Mouse (Mus musculus) left cerebral cortex, adult 2 months (tissue): Measurements from ENCODE around the gene Osbpl10. TPM values are rescaled to one million over a fixed set of nuclear protein-coding genes. Genes with fewer than 3 reads are reported as not detected.

Experiments
- DNase-seq, 2 experiments: peaks; one replicate each; pipeline ENCODE4 v3.0.0; 2021 to 2022; ENCODE audit warnings: low spot score in 2 of 2, mixed read lengths in 1 of 2; ENCODE audit errors: extremely low spot score in 1 of 2
- H3K27ac ChIP-seq: fragments of 200-600 bp; 2 replicates; pipeline ENCODE4 v1.8.1; 2022
- H3K4me3 ChIP-seq: fragments of 200-600 bp; 2 replicates; pipeline ENCODE4 v1.8.1; 2022
- CTCF ChIP-seq: fragments of 200-600 bp; IDR thresholded peaks from 2 replicates; pipeline ENCODE4 v1.8.1; 2022; ENCODE audit warnings: antibody characterized with exemption, mild to moderate bottlenecking, moderate library complexity
- intact Hi-C: fragments of 180-260 bp; cut with DNase I; formaldehyde crosslinking; loops from one replicate; pipeline ENCODE4 v1.15.1; 2025
- total RNA-seq, 2 experiments: library from RNA; stranded (reverse); gene quantifications; 2 replicates each; pipeline ENCODE4 v1.2.3; 2021

The Osbpl10 gene
- total RNA-seq, 2 experiments from 2014 or later, result 48.5 to 56.3 TPM

GRCm38 (mm10) chr9:115215830-115216701 lies 237.7 kb downstream of the Osbpl10 start:
- TF ChIP-seq CTCF, result no peak
- no peak for DNase-seq
- Histone ChIP-seq H3K27ac (no peak overlapping the region), H3K4me3 (no peak overlapping the region)
- intact Hi-C loops, result no loop called here

DNA sequence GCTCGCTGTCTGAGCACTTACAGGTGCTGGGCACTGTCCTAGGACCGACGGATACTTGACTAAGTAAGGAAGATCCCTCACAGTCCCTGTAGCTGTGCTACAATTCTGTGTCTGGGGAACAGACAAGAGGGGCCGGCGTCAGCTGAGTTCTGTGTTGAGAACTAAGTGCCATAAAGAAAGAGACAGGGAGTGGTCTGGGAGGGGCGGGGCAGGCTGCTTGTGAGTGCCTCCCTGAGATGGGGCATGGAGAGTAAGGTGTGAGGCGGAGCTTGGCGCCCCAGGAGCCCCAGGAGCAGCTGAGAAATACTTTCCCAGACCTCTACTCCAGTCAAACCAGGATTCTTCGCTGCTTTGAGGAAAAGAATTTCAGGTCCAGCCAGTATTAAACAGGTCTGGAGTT lies 239.6 kb downstream of the Osbpl10 start:
- intact Hi-C loops, result no loop called here
- no peak for DNase-seq

DNA sequence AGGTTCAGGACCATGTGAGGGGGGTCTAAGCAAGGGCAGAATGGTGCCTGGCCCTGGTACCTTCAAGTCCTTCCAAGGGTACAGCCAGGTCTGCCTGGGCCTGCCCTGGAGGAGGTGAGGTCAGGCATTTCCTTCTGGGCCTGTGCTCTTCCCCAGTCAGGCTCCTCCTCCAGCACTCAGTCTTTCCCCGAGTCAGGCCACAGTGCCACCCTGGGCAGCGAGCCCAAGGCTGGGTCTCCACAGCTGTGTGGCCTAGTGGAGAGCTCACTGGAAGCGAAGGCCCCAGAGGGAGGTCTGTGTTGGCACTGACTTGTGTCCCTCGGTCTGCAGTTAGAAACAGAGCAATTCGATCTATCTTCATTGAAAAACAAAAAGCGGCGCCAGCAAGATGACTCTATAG lies 242.1 kb downstream of the Osbpl10 start:
- intact Hi-C loops, result no loop called here
- no peak for TF ChIP-seq CTCF
- H3K27ac ChIP-seq, result no peak overlapping the region

More for the DNA sequence above, 239.6 kb downstream of the Osbpl10 start:
- no peak overlapping the region for H3K27ac ChIP-seq
- no peak overlapping the region for H3K4me3 ChIP-seq
- TF ChIP-seq CTCF, result no peak

DNA sequence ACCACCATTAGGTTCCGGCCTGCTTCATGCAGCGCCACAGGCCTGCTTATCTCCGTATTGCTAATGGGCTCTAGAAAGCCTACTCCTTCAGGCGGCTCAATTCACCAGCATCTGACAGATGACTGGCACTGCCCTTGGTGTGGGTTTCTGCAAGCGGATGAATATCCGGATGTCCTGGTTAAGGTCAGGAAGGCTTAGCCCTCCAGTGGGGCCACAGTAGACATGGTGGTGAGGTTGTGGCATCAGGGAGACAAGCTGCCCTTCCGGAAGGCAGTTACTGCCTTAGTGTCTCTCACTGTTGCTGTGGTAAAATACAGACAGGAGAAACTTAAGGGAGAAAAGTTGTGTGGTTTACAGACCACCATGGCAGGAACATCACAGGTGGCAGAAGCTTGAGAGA lies 242.9 kb downstream of the Osbpl10 start:
- Histone ChIP-seq H3K4me3 (no peak overlapping the region), H3K27ac (no peak overlapping the region)
- intact Hi-C loops, result no loop called here
- DNase-seq, result no peak
- no peak for TF ChIP-seq CTCF

More for the DNA sequence above, 242.1 kb downstream of the Osbpl10 start:
- DNase-seq, result no peak
- no peak overlapping the region for H3K4me3 ChIP-seq

DNA sequence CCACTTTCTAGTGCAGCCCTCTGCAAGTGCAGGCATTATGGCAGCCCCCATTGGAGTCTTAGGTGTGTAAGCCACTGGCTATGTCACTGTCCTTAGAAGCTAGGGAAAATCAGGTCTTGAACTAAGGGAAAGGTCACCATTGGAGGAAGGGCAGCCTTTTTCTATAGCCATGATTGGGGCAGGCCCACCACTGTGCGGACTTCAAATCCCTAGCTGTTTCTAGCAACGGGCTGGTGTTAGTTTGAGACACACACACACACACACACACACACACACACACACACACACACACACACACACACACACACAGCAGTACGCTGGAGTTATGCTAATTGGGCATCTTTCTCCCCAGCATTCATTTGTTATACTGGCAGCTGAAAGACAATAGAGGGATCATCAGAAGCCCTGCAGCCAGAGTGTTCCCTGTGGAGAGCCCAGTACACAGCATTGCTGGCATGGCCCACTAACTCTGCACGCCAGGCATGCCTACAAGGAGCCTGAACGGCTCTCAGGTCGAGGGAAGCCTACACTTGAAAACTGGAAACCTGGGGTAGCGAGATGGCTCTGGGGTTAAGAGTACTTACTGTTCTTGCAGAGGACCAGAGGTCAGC lies 246.5 kb downstream of the Osbpl10 start:
- TF ChIP-seq CTCF, result no peak
- H3K4me3 ChIP-seq, result no peak overlapping the region
- intact Hi-C loops, result no loop called here
- DNase-seq, result no peak
- H3K27ac ChIP-seq, result no peak overlapping the region

DNA sequence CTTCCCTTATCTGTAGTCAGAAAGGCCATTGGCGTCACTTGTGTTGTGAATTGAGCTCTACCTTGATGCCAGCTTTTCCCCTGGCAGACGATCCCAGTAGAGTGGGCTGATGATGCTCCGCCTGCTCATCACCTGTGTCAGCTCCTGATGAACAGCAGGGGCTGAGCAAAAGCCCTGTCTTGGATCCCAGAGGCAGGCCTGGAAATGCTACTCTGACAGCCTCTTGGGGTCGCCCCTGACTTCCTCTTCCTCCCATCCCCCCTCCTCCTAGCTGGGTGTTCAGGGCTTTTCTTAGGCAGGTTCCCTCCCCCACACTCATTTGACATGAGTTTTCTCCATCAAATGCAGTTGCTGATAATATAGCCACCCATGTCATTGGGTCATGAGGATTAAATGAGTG lies 250.8 kb downstream of the Osbpl10 start:
- intact Hi-C loops, result no loop called here
- Histone ChIP-seq H3K4me3 (no peak overlapping the region), H3K27ac (no peak overlapping the region; the same call in 1 of the 2 replicates)
- DNase-seq, result no peak
- no peak for TF ChIP-seq CTCF

DNA sequence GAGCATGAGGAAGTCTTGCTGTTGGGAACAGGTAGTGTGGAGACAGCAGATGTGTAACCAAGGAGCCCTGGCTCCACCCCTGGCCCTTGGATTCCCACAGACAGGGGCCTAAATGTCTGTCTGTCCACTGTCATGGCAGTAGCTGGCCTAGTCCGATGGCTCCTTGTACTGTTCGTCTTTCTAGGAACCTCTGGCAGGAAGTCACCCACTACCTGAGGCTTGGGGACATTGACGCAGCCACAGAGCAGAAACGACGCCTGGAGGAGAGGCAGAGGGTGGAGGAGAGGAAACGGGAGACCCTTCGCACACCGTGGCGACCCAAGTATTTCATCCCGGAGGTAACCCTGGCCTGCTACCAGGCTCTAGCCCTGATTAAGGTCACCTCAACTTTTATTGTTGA lies 251.3 kb downstream of the Osbpl10 start:
- DNase-seq, result no peak
- TF ChIP-seq CTCF, result no peak
- H3K4me3 ChIP-seq, result no peak overlapping the region
- H3K27ac ChIP-seq, result no peak overlapping the region
- intact Hi-C loops, result loop anchor here (5.0 kb wide), 1 partner anchor 252 kb away; the partner anchor contains the start of gene Osbpl10

GRCm38 (mm10) chr9:115230141-115230540 lies 251.8 kb downstream of the Osbpl10 start:
- DNase-seq, result no peak
- Histone ChIP-seq H3K27ac (no peak overlapping the region), H3K4me3 (no peak overlapping the region)
- TF ChIP-seq CTCF, result no peak
- intact Hi-C loops, result loop anchor here (5.0 kb wide), 1 partner anchor 253 kb away; the partner anchor contains the start of gene Osbpl10

- no peak for TF ChIP-seq CTCF
- intact Hi-C loops, result loop anchor here (5.0 kb wide), 1 partner anchor 254 kb away; the partner anchor contains the start of gene Osbpl10
- Histone ChIP-seq H3K27ac (peak overlapping the region; percentile 53; the same call in 1 of the 2 replicates), H3K4me3 (no peak overlapping the region)
- no peak for DNase-seq
Measured at GRCm38 (mm10) chr9:115231476-115231875, 253.1 kb downstream of the Osbpl10 start.

GRCm38 (mm10) chr9:115233721-115234120 lies 255.4 kb downstream of the Osbpl10 start:
- H3K27ac ChIP-seq, result peak overlapping the region; percentile 56
- H3K4me3 ChIP-seq, result no peak overlapping the region
- intact Hi-C loops, result loop anchor here (5.0 kb wide), 1 partner anchor 256 kb away; the partner anchor contains the start of gene Osbpl10
- TF ChIP-seq CTCF, result no peak
- DNase-seq, result no peak

GRCm38 (mm10) chr9:115234561-115234960 lies 256.2 kb downstream of the Osbpl10 start:
- no peak for TF ChIP-seq CTCF
- peak overlapping the region; percentile 56 for H3K27ac ChIP-seq
- no peak for DNase-seq
- no peak overlapping the region for H3K4me3 ChIP-seq
- intact Hi-C loops, result loop anchor here (5.0 kb wide), 1 partner anchor 257 kb away; the partner anchor contains the start of gene Osbpl10

GRCm38 (mm10) chr9:115236352-115236841 lies 258.0 kb downstream of the Osbpl10 start:
- intact Hi-C loops, result no loop called here
- no peak for DNase-seq
- TF ChIP-seq CTCF, result no peak
- H3K4me3 ChIP-seq, result no peak overlapping the region
- no peak overlapping the region; the same call in 1 of the 2 replicates for H3K27ac ChIP-seq
